Mouse (Mus musculus): ENCODE results near the gene Wdfy3. TPM values are rescaled to one million over a fixed set of nuclear protein-coding genes. Genes with fewer than 3 reads are reported as not detected.

Gene Wdfy3
- polyA plus RNA-seq (2012; rRNA removed), result 47.7 and 56.0 TPM in 2 replicates

GRCm38 (mm10) chr5:102069767-102070413 is at the start of gene Wdfy3:
Wdfy3 (minus strand) TSS chr5:102069921.

